Mouse (Mus musculus): ENCODE results near the gene Cemip. TPM values are rescaled to one million over a fixed set of nuclear protein-coding genes. Genes with fewer than 3 reads are reported as not detected.
A peak's percentile ranks its signal among the peaks of the same experiment; 100 is the strongest.

Cemip gene
- polyA plus RNA-seq, 1 experiment from 2014 or later: 0.28 TPM

- peaks cover 31% of the 10 kb centered on the region for H3K27me3 ChIP-seq (ENCODE audit: control insufficient read depth, insufficient read depth, low read length)
- H3K9ac ChIP-seq (replicated peaks; ENCODE audit: low read length): no peak overlapping the region
- no peaks in the 10 kb centered on the region for H3K36me3 ChIP-seq (ENCODE audit: control insufficient read depth, insufficient read depth, low read length)
- DNase-seq (no peak), ATAC-seq (ENCODE audit: low FRiP score, low TSS enrichment) (no peak)
- WGBS: 84% methylated on average over 3 of the region's 3 CpGs
- H3K27ac ChIP-seq (replicated peaks; ENCODE audit: low read depth, low read length): no peak overlapping the region
- no peak overlapping the region for H3K4me2 ChIP-seq (ENCODE audit: low read length)
- H3K4me3 ChIP-seq (replicated peaks; ENCODE audit: low read depth, low read length): no peak overlapping the region
- no peaks in the 10 kb centered on the region for H3K9me3 ChIP-seq (ENCODE audit: control insufficient read depth, low read length)
- H3K4me1 ChIP-seq (ENCODE audit: control insufficient read depth, insufficient read depth, low read length): peaks cover 7% of the 10 kb centered on the region; the same call in 1 of the 2 replicates
Observed at GRCm38 (mm10) chr7:84088191-84088590, 1.9 kb upstream of the Cemip start.

GRCm38 (mm10) chr7:84085049-84085945 is 1.0 kb downstream of the Cemip start:
- 0 out of 2 replicates have a peak, but pooled peaks have one; percentile 4 for ATAC-seq (ENCODE audit: low FRiP score, low TSS enrichment)
- peak; percentile 53 for DNase-seq
- peak overlapping the region; percentile 50 for H3K4me3 ChIP-seq (replicated peaks; ENCODE audit: low read depth, low read length)
- no peaks in the 10 kb centered on the region for H3K9me3 ChIP-seq (ENCODE audit: control insufficient read depth, low read length)
- H3K27me3 ChIP-seq (ENCODE audit: control insufficient read depth, insufficient read depth, low read length): peaks cover 31% of the 10 kb centered on the region
- 4% methylated on average over 39 of the region's 39 CpGs for WGBS
- H3K4me2 ChIP-seq (ENCODE audit: low read length): peak overlapping the region; percentile 91
- no peaks in the 10 kb centered on the region for H3K36me3 ChIP-seq (ENCODE audit: control insufficient read depth, insufficient read depth, low read length)
- no peak overlapping the region for H3K9ac ChIP-seq (replicated peaks; ENCODE audit: low read length)
- H3K4me1 ChIP-seq (ENCODE audit: control insufficient read depth, insufficient read depth, low read length): peaks cover 7% of the 10 kb centered on the region; the same call in 1 of the 2 replicates
- no peak overlapping the region for H3K27ac ChIP-seq (replicated peaks; ENCODE audit: low read depth, low read length)

- 69% methylated on average over 7 of the region's 7 CpGs for WGBS
- H3K27ac ChIP-seq (replicated peaks; ENCODE audit: low read depth, low read length): no peak overlapping the region
- DNase-seq (no peak), ATAC-seq (ENCODE audit: low FRiP score, low TSS enrichment) (no peak)
- H3K27me3 ChIP-seq (ENCODE audit: control insufficient read depth, insufficient read depth, low read length): no peaks in the 10 kb centered on the region
- no peak overlapping the region for H3K4me3 ChIP-seq (replicated peaks; ENCODE audit: low read depth, low read length)
- no peaks in the 10 kb centered on the region for H3K9me3 ChIP-seq (ENCODE audit: control insufficient read depth, low read length)
- H3K4me2 ChIP-seq (ENCODE audit: low read length): no peak overlapping the region
- no peak overlapping the region for H3K9ac ChIP-seq (replicated peaks; ENCODE audit: low read length)
- H3K4me1 ChIP-seq (ENCODE audit: control insufficient read depth, insufficient read depth, low read length): no peaks in the 10 kb centered on the region
- H3K36me3 ChIP-seq (ENCODE audit: control insufficient read depth, insufficient read depth, low read length): no peaks in the 10 kb centered on the region
Observed at GRCm38 (mm10) chr7:84077257-84078013, 8.9 kb downstream of the Cemip start.

GRCm38 (mm10) chr7:84074266-84074665 is 12.0 kb downstream of the Cemip start:
- H3K9me3 ChIP-seq (ENCODE audit: control insufficient read depth, low read length): no peaks in the 10 kb centered on the region
- no peak overlapping the region for H3K27ac ChIP-seq (replicated peaks; ENCODE audit: low read depth, low read length)
- DNase-seq (no peak), ATAC-seq (ENCODE audit: low FRiP score, low TSS enrichment) (no peak)
- H3K36me3 ChIP-seq (ENCODE audit: control insufficient read depth, insufficient read depth, low read length): no peaks in the 10 kb centered on the region
- 60% methylated on average over 8 of the region's 8 CpGs for WGBS
- no peaks in the 10 kb centered on the region for H3K4me1 ChIP-seq (ENCODE audit: control insufficient read depth, insufficient read depth, low read length)
- no peak overlapping the region for H3K4me3 ChIP-seq (replicated peaks; ENCODE audit: low read depth, low read length)
- H3K9ac ChIP-seq (replicated peaks; ENCODE audit: low read length): no peak overlapping the region
- no peaks in the 10 kb centered on the region for H3K27me3 ChIP-seq (ENCODE audit: control insufficient read depth, insufficient read depth, low read length)
- no peak overlapping the region for H3K4me2 ChIP-seq (ENCODE audit: low read length)

GRCm38 (mm10) chr7:84073856-84074255 is 12.4 kb downstream of the Cemip start:
- Histone ChIP-seq H3K4me2 (ENCODE audit: low read length) (no peak overlapping the region), H3K9ac (replicated peaks; ENCODE audit: low read length) (no peak overlapping the region), H3K9me3 (ENCODE audit: control insufficient read depth, low read length) (no peaks in the 10 kb centered on the region), H3K27me3 (ENCODE audit: control insufficient read depth, insufficient read depth, low read length) (no peaks in the 10 kb centered on the region), H3K4me3 (replicated peaks; ENCODE audit: low read depth, low read length) (no peak overlapping the region), H3K36me3 (ENCODE audit: control insufficient read depth, insufficient read depth, low read length) (no peaks in the 10 kb centered on the region), H3K27ac (replicated peaks; ENCODE audit: low read depth, low read length) (no peak overlapping the region), H3K4me1 (ENCODE audit: control insufficient read depth, insufficient read depth, low read length) (no peaks in the 10 kb centered on the region)
- DNase-seq: no peak
- 87% methylated on average over 3 of the region's 3 CpGs for WGBS
- ATAC-seq (ENCODE audit: low FRiP score, low TSS enrichment): no peak

- 74% methylated on average over 5 of the region's 5 CpGs for WGBS
- Histone ChIP-seq H3K9me3 (ENCODE audit: control insufficient read depth, low read length) (no peaks in the 10 kb centered on the region; the same call in 1 of the 2 replicates), H3K27ac (replicated peaks; ENCODE audit: low read depth, low read length) (no peak overlapping the region), H3K4me1 (ENCODE audit: control insufficient read depth, insufficient read depth, low read length) (no peaks in the 10 kb centered on the region), H3K27me3 (ENCODE audit: control insufficient read depth, insufficient read depth, low read length) (no peaks in the 10 kb centered on the region), H3K36me3 (ENCODE audit: control insufficient read depth, insufficient read depth, low read length) (no peaks in the 10 kb centered on the region), H3K9ac (replicated peaks; ENCODE audit: low read length) (no peak overlapping the region), H3K4me2 (ENCODE audit: low read length) (no peak overlapping the region), H3K4me3 (replicated peaks; ENCODE audit: low read depth, low read length) (no peak overlapping the region)
- no peak for ATAC-seq (ENCODE audit: low FRiP score, low TSS enrichment)
- no peak for DNase-seq
Observed at GRCm38 (mm10) chr7:84068931-84069330, 17.4 kb downstream of the Cemip start.

- DNase-seq (no peak), ATAC-seq (ENCODE audit: low FRiP score, low TSS enrichment) (no peak)
- Histone ChIP-seq H3K27ac (replicated peaks; ENCODE audit: low read depth, low read length) (no peak overlapping the region), H3K9me3 (ENCODE audit: control insufficient read depth, low read length) (no peaks in the 10 kb centered on the region; the same call in 1 of the 2 replicates), H3K9ac (replicated peaks; ENCODE audit: low read length) (no peak overlapping the region), H3K4me2 (ENCODE audit: low read length) (no peak overlapping the region), H3K27me3 (ENCODE audit: control insufficient read depth, insufficient read depth, low read length) (no peaks in the 10 kb centered on the region), H3K4me3 (replicated peaks; ENCODE audit: low read depth, low read length) (no peak overlapping the region), H3K36me3 (ENCODE audit: control insufficient read depth, insufficient read depth, low read length) (no peaks in the 10 kb centered on the region), H3K4me1 (ENCODE audit: control insufficient read depth, insufficient read depth, low read length) (no peaks in the 10 kb centered on the region)
- WGBS: 93% methylated on average over 7 of the region's 7 CpGs
Observed at GRCm38 (mm10) chr7:84059799-84060198, 26.5 kb downstream of the Cemip start.

- H3K4me2 ChIP-seq (ENCODE audit: low read length): no peak overlapping the region
- DNase-seq (no peak), ATAC-seq (ENCODE audit: low FRiP score, low TSS enrichment) (no peak)
- WGBS: 84% methylated on average over 7 of the region's 7 CpGs
- H3K9me3 ChIP-seq (ENCODE audit: control insufficient read depth, low read length): no peaks in the 10 kb centered on the region
- H3K4me1 ChIP-seq (ENCODE audit: control insufficient read depth, insufficient read depth, low read length): no peaks in the 10 kb centered on the region
- no peaks in the 10 kb centered on the region for H3K27me3 ChIP-seq (ENCODE audit: control insufficient read depth, insufficient read depth, low read length)
- H3K4me3 ChIP-seq (replicated peaks; ENCODE audit: low read depth, low read length): no peak overlapping the region
- no peak overlapping the region for H3K27ac ChIP-seq (replicated peaks; ENCODE audit: low read depth, low read length)
- no peaks in the 10 kb centered on the region for H3K36me3 ChIP-seq (ENCODE audit: control insufficient read depth, insufficient read depth, low read length)
- no peak overlapping the region for H3K9ac ChIP-seq (replicated peaks; ENCODE audit: low read length)
Observed at GRCm38 (mm10) chr7:84055961-84056629, 30.2 kb downstream of the Cemip start.
